Mouse (Mus musculus) midbrain, postnatal 0 days (tissue): ENCODE results near the gene Pparg. TPM values are rescaled to one million over a fixed set of nuclear protein-coding genes. Genes with fewer than 3 reads are reported as not detected.

Source experiments
- ATAC-seq: fragments of 200-750 bp; cut with Nextera tagmentation; 2 replicates; pipeline ENCODE4 v1.8.0; 2017; ENCODE audit warnings: moderate number of reproducible peaks, mild to moderate bottlenecking, moderate TSS enrichment, moderate library complexity; ENCODE audit not compliant: low FRiP score
- DNase-seq: peaks from one replicate; pipeline ENCODE4 v3.0.0-alpha.2; 2015; ENCODE audit warnings: low spot score
- H3K27ac ChIP-seq: fragments of 300-500 bp; sonication (generic); 2 replicates; pipeline ENCODE4 v1.5.1; 2014; ENCODE audit warnings: low read depth, mild to moderate bottlenecking, low read length, mixed read lengths
- H3K27me3 ChIP-seq: fragments of 300-500 bp; sonication (generic); 2 replicates; pipeline ENCODE4 v1.6.1; 2014; ENCODE audit warnings: low read length, control low read depth, mixed read lengths; ENCODE audit not compliant: insufficient read depth
- H3K36me3 ChIP-seq: fragments of 300-500 bp; sonication (generic); 2 replicates; pipeline ENCODE4 v1.6.1; 2014; ENCODE audit warnings: low read length, control low read depth, mixed read lengths; ENCODE audit not compliant: insufficient read depth
- H3K4me1 ChIP-seq: fragments of 300-500 bp; sonication (generic); 2 replicates; pipeline ENCODE4 v1.6.1; 2014; ENCODE audit warnings: mild to moderate bottlenecking, control low read depth, antibody characterized with exemption, low read length, mixed read lengths; ENCODE audit not compliant: insufficient read depth
- H3K4me2 ChIP-seq: fragments of 300-500 bp; sonication (generic); 2 replicates; pipeline ENCODE4 v1.6.1; 2014; ENCODE audit warnings: low read depth, mild to moderate bottlenecking, low read length, mixed read lengths; ENCODE audit not compliant: poor library complexity, severe bottlenecking
- H3K4me3 ChIP-seq: fragments of 300-500 bp; sonication (generic); 2 replicates; pipeline ENCODE4 v1.5.1; 2014; ENCODE audit warnings: low read depth, mild to moderate bottlenecking, low read length, moderate library complexity
- H3K9ac ChIP-seq: fragments of 300-500 bp; sonication (generic); replicated peaks from 2 replicates; pipeline ENCODE4 v1.6.1; 2014; ENCODE audit warnings: mild to moderate bottlenecking, low read length, moderate library complexity, mixed read lengths; ENCODE audit not compliant: poor library complexity, severe bottlenecking
- H3K9me3 ChIP-seq: fragments of 300-500 bp; sonication (generic); 2 replicates; pipeline ENCODE4 v1.6.1; 2016; ENCODE audit warnings: low read length, control low read depth
- CTCF ChIP-seq: IDR thresholded peaks from 2 replicates; pipeline ENCODE4 v1.5.1; 2016; ENCODE audit warnings: antibody characterized with exemption, mild to moderate bottlenecking
- WGBS: fragments of 180-500 bp; shearing (Covaris S2); extraction: QIAGEN DNeasy Blood & Tissue Kit; methylation state at CpG from one replicate; pipeline ENCODE4 v1.1.7; 2014; 5-methylcytosine and 5-hydroxymethylcytosine counted together
- polyA plus RNA-seq: library from polyadenylated mRNA; unstranded; fragments of >200 nt; fragmentation: Nextera tagmentation; extraction: Ambion mirVana; gene quantifications from 2 replicates; pipeline ENCODE4 v1.2.1, GENCODE M21; 2015
- total RNA-seq: library from RNA; depleted of rRNA; stranded (reverse); fragments of >200 nt; gene quantifications from 2 replicates; pipeline ENCODE4 v1.2.3, GENCODE M21; 2014

Pparg gene
- total and polyA plus RNA-seq, 2 experiments from 2014 or later = 0.25 to 2.0 TPM

DNA sequence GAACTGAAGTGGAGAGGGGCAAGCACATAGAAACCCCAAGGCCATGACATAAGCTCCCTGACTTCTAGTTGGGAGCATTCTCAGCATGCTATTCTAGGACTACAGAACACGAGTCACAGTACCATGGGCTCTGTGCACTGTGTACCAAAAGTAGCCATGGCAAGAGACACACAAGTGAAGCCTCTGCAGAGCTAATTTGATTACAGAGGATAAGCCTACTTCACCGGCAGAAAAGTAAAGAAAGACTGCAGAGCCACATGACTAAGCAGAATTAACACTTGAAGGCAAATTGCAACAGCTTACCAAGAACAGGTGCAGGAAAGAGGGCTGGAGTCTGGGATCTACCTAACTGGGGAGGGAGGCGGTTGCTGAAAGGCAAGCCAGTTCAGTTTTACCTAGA, 103.9 kb downstream of the Pparg start:
- Histone ChIP-seq H3K27me3 (no peaks in the 10 kb centered on the region), H3K4me2 (no peak overlapping the region), H3K36me3 (no peaks in the 10 kb centered on the region), H3K27ac (no peak overlapping the region), H3K4me1 (no peaks in the 10 kb centered on the region), H3K9me3 (no peaks in the 10 kb centered on the region), H3K9ac (no peak overlapping the region), H3K4me3 (no peak overlapping the region)
- TF ChIP-seq CTCF = no peak
- DNase-seq (no peak), ATAC-seq (no peak)
- WGBS = 40% methylated on average over 3 of the region's 3 CpGs

DNA sequence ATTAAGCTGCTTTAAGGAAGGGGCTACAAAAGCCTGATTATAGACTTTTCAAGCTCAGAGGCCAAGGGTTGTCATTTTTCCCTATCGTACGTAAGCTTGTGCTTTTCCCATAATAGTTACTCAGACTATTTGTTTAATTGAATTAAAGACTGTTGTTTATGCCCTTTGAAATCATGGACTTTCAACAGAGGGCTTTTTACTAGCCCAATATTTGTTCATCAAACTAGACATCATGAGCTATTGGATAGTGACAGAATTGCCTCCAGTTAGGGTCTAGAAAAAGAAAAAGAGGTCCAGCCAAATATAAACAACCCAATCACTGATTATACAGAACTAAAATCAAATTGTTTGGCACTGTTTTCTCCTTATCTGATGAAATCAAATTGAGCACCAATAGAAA, 104.7 kb downstream of the Pparg start:
- 70% methylated on average over 2 of the region's 2 CpGs for WGBS
- no peak overlapping the region for H3K9ac ChIP-seq
- DNase-seq (no peak), ATAC-seq (no peak)
- H3K4me1 ChIP-seq = no peaks in the 10 kb centered on the region
- no peak for TF ChIP-seq CTCF
- no peaks in the 10 kb centered on the region for H3K27me3 ChIP-seq
- no peak overlapping the region for H3K4me2 ChIP-seq
- H3K9me3 ChIP-seq = no peaks in the 10 kb centered on the region
- H3K4me3 ChIP-seq = no peak overlapping the region
- H3K27ac ChIP-seq = no peak overlapping the region
- no peaks in the 10 kb centered on the region for H3K36me3 ChIP-seq

DNA sequence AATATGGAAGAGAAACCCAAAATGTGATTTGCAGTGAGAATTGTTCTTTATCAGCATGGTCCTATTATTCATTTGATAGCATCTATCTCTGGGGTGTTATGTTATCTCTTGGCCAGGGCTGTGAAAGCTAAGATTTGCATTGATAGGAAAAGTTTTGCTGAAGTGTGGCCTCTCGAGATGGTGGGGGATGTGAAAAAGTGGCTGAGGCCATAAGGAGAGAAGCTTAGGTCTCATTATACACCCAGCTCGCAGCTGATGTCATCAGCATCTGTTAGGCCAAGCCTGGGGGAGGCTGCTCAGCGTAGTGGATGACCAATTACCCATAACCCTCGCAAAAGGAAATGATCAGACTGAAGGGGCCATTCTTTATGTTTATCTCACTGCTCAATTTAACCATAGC, 105.1 kb downstream of the Pparg start:
- no peaks in the 10 kb centered on the region for H3K9me3 ChIP-seq
- no peak for ATAC-seq
- no peaks in the 10 kb centered on the region for H3K36me3 ChIP-seq
- no peak overlapping the region for H3K4me2 ChIP-seq
- no peak overlapping the region for H3K9ac ChIP-seq
- WGBS = 37% methylated on average over 4 of the region's 4 CpGs
- DNase-seq = no peak
- no peak overlapping the region for H3K4me3 ChIP-seq
- H3K27me3 ChIP-seq = no peaks in the 10 kb centered on the region
- no peaks in the 10 kb centered on the region for H3K4me1 ChIP-seq
- no peak for TF ChIP-seq CTCF
- H3K27ac ChIP-seq = no peak overlapping the region

DNA sequence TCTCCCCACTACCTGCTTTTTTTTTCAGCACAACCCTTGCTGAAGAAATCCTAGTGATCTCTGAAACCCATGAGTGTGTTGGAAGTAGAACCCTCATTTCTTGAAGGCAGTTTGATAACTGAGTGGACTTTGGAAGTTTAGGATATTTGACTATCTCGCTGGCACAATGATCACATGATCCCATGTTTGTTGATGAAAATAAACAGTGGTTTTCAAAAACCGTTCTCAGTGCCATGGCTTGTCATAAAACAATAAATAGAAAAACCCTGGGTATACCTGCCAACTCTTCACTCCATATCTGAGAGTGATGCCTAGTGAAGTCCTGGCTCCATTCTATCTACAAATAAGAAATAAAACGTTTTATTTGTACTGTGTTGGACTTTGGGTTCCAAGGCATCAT, 105.8 kb downstream of the Pparg start:
- Histone ChIP-seq H3K4me2 (no peak overlapping the region), H3K9ac (no peak overlapping the region), H3K27ac (no peak overlapping the region), H3K9me3 (no peaks in the 10 kb centered on the region), H3K4me3 (no peak overlapping the region), H3K36me3 (no peaks in the 10 kb centered on the region), H3K27me3 (no peaks in the 10 kb centered on the region), H3K4me1 (no peaks in the 10 kb centered on the region)
- DNase-seq (no peak), ATAC-seq (no peak)
- no peak for TF ChIP-seq CTCF
- 66% methylated on average over 3 of the region's 3 CpGs for WGBS

DNA sequence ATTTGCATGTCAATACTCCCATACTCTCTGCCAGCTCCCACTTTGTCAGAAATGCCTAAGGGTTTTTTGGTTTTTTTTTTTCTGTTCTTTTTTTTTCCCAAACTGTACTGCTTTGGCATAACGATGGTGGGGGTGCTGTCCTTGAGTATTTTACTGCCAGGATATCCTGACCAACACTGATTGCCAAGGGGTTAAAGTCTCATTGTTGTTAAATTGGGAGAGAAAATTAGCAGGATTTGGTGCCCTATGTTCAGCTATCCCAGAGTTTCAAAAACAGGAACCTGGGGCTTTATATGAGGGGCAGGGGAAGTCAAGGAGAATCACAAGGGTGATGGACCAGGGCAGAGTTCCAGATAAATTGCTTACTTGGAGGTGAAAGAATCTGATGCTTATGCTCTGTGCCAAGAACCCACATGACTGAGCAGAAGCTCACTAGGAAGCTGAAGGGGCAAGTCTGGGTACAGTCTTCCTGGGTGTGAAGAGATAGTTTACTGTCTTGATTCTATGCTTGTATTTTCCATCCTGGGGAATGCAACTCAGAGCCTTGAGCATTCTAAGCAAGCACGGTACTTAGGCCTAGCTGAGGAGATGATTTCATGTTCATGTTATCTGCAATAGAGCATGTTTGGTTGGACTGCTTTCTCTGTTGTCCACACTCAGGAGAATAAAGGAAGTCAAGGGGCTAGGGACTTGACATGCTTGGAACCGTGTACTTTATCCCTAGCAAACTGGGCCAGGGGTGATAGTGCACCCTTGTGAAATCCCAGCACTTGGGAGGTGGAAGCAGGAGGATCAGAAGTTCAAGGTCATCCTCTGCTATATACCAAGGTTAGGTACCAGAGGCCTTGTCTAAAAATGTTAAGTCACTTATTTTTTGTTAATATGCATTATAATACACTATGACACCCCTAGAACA, 109.2 kb downstream of the Pparg start:
- no peak for ATAC-seq
- no peak overlapping the region for H3K9ac ChIP-seq
- TF ChIP-seq CTCF = no peak
- no peak overlapping the region for H3K27ac ChIP-seq
- peak; percentile 12 for DNase-seq
- no peaks in the 10 kb centered on the region for H3K4me1 ChIP-seq
- no peaks in the 10 kb centered on the region for H3K9me3 ChIP-seq
- no peaks in the 10 kb centered on the region for H3K27me3 ChIP-seq
- no peak overlapping the region for H3K4me3 ChIP-seq
- WGBS = 72% methylated on average over 3 of the region's 3 CpGs
- no peaks in the 10 kb centered on the region for H3K36me3 ChIP-seq
- H3K4me2 ChIP-seq = no peak overlapping the region

DNA sequence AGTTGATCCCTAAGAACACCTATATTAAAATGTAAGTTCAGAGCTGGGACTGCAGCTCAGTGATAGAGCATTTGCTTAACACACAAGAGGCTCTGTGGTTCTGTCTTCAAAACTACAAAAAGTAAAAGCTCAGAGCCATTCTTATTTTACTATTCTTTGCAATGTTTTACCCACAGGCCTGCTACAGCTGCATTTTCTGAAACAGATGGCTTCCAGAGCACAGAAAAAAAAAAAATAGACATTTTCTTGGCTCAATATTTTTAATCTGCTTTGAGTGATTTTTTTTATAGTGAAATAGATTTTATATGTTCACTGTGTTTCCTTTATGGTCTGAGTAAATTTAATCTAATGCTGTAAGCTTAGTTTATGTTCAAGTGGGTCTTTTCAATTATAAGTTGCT, 111.2 kb downstream of the Pparg start:
- TF ChIP-seq CTCF = no peak
- ATAC-seq (no peak), DNase-seq (no peak)
- no peak overlapping the region for H3K4me3 ChIP-seq
- no peaks in the 10 kb centered on the region for H3K4me1 ChIP-seq
- H3K4me2 ChIP-seq = no peak overlapping the region
- no peak overlapping the region for H3K9ac ChIP-seq
- no peak overlapping the region for H3K27ac ChIP-seq
- H3K27me3 ChIP-seq = no peaks in the 10 kb centered on the region
- H3K9me3 ChIP-seq = no peaks in the 10 kb centered on the region
- no peaks in the 10 kb centered on the region for H3K36me3 ChIP-seq
